Mouse (Mus musculus) kidney, adult 2 months (tissue): ENCODE data around the gene Ifngr2.

Experiments
- CTCF ChIP-seq: fragments of 200-500 bp; conservative IDR thresholded peaks from 2 replicates; pipeline ENCODE4 v1.5.1; 2011; ENCODE audit warnings: low read depth, mild to moderate bottlenecking, control low read depth, low read length, moderate library complexity, mixed read lengths; ENCODE audit not compliant: insufficient read depth, insufficient read length
- POLR2A ChIP-seq: fragments of 200-500 bp; IDR thresholded peaks from one replicate; pipeline ENCODE4 v1.6.1; 2011; ENCODE audit warnings: low read depth, low read length, control low read depth

- TF ChIP-seq POLR2A (no peak), CTCF (no peak)
These were observed 14.9 kb downstream of the Ifngr2 start for GRCm38 (mm10) chr16:91561541-91562457.
